Mouse (Mus musculus): ENCODE results near the gene Plekha5.

The Plekha5 gene

DNA sequence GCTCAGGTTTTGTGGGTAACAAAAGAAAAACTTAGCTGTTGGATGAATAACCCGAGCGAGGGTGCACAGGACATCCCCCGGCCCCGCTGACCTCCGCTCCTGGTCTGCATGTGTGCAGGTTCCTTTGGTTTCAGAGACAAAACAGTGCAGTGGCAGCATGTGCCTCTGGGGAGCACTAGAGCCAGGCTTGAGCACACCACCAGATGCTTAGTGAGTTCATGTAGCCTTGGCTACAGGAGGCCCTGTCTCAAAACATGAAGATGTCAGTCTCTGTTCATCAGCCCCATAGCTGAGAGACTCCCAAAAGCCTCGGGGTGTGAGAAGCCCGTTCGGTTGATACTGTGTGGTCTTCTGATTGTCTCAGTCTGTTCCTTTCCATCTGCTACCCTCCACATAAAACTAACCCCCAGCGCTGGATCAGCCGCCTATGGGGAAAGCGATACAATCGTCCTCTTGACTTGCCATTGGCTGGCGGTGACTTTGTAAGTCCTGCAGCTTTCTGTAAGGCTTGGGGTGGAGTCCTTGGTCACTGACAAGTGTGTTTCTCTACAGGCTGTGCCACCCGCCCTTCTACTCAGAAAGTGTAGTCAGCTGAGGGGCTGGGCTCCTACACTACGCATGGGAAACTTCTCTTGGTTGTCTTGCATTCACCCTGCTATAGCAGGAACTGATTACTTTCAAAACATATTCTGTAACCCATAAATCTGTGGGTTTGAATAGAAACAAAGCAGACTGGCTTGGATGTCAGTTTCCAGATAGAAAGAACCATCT is 32.7 kb downstream of the Plekha5 start:
- no peak for DNase-seq

DNA sequence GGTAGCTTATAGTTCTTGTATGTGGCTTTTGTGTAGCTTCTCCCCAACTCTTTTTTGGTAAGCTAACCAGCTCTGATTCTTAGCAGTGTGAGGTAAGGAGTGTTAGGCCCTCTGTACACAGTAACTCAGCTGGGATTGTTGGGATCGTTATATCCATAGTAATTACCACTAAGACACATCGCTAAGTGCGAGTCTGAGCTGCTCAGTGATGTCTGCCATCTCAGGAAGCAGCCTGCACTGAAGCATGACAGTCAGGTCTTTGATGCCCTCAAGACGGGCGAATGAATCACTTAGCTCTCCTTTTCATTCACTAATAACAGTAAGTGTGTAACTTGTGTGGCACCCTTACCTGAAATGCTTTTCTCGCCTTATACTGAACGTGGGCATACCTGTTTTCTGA is 36.5 kb downstream of the Plekha5 start:
- no peak for DNase-seq

DNA sequence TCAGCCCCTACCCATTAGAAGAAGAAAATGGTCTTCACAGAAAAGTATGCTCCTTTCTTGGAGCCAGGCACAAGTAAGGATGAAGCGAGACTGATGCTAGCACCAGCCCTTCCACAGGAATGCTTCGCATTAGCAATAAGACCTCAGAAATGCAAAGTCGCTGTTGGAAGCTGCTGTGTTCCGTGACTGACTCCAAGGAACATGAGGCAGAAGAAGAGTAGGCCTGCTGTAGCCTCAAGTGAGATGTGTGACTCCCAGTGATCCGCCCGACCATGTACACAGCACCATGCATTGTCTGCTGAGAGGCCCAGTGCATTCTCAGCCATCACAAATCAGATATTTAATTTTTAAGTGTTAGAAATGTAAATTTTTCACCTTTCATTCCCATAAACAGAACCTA is 41.0 kb downstream of the Plekha5 start:
- DNase-seq, result no peak

DNA sequence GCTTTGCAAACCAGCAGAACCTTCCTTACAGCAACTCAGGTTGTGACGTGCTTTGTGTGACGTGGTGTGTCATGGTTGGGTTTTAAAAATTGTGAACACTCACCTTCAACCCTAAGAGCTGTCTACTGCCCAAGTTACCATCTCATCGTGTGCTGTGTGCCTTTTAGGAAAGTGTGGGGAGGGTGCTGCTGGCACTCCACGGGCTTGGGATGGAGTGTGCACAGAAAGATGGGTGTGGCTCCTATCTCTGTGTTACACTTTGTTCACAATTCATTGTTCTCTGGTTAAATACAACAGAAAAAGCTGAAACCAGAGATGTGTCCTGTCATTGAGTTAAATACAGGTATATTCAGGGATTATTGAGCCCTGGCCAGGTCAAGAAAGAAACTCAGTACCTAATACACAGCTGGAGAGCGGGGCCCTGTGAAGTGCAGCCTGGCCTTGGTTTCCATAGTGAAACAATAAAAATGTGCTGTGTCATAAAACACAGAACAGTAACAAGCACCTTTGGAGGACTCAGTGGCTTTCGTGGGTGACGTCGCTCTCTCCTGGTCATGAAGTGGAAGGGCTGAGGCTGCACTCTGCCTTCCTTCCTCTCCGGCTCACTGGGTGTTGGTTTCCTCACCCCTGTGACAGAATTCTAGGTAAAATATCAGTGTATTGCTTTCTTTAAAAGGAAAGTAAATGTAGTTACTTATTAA is 42.2 kb downstream of the Plekha5 start:
- DNase-seq, result no peak

DNA sequence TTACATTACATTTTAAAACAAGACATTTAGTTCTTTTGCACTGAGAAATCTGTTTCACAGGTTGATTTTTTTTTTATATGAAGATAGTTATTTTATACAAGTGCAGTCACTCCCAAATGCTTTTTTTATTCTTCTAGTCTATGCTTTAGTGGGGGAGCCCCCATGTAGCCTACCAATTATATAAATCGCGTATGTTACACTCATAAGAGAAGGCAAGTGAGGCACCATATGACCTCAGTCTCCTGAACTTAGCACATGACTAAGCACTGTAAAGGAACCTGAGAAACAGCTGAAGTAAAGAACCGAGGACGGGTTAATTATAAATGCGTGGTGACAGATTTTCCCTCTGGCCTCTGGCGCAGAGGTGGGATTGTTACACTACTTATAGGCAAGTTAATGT is 43.0 kb downstream of the Plekha5 start:
- DNase-seq, result no peak

DNA sequence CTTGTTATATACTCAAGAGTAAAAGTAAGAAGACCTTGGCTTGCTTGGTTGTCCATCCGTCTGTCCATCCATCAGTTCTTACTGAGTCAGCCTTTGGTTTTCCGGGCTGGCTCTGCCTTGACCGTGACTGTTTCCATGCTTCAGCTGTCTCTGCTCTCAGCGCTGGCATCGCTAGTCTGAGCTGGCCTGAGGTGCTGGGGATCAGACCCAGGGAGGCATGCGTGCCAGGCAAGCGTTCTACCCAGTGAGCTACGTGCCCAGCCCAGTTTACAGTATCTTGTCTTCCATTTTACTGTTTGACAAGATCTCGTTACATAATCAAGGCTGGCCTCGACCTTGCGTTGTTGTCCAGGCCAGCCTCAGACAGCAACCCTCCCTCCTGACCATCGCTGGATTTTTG is 44.0 kb downstream of the Plekha5 start:
- DNase-seq, result no peak

DNA sequence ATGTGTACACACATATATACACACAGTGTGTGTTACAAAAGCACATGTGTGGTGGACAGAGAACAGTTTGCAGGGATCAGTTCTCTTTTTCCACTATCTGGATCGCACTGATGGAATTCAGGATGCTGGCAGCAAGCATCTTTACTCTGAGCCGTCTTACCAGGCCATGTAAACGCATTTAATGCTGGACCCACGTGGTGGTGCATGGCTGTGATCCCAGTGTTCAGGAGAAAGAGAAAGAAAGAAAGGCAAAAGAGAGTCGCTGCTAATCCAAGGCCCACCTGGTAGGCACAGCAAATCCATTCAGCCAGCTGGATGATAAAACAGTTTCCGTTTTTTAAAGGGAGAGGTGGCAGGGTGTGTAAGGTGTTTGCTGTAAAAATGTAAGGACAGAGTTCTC is 45.9 kb downstream of the Plekha5 start:
- no peak for DNase-seq

DNA sequence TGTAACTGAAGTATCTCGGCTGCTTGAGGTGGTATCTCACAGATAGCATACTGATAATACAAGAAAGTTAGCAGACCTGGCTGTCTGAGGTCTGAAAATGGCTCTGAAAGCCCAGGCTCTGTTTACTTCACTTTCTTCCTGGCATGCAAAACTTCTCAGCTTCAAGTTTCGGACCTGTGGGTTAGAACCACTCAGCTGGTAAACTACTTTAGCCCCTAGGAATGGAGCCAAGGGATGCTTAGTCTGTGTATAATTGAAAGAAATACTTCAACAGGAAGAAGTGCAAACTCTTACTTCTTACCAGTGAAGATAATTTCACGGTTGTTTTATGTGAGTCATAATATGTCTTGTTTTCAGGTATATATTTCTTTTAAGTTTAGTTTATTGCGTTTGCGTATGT is 47.9 kb downstream of the Plekha5 start:
- DNase-seq, result no peak

DNA sequence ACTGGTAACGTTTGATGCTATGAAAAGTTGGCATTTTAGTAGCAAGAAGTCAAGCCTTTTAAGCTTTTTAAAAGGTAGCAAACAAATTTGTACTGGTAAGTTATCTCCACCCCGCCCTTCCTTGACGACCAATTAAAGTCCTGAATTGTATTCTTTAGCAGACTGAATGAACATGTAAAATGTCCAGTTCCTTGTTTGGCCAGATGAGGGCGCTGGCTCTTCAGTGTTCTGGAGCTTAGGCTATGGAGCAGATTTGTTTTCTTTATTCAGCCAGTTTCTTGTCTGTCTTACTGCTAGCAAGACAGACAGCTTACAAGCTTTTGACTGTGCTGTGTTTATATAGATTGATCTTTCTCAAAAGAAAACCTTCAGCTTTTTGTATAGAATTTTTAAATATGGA is 48.5 kb downstream of the Plekha5 start:
- peak; percentile 68 for DNase-seq

DNA sequence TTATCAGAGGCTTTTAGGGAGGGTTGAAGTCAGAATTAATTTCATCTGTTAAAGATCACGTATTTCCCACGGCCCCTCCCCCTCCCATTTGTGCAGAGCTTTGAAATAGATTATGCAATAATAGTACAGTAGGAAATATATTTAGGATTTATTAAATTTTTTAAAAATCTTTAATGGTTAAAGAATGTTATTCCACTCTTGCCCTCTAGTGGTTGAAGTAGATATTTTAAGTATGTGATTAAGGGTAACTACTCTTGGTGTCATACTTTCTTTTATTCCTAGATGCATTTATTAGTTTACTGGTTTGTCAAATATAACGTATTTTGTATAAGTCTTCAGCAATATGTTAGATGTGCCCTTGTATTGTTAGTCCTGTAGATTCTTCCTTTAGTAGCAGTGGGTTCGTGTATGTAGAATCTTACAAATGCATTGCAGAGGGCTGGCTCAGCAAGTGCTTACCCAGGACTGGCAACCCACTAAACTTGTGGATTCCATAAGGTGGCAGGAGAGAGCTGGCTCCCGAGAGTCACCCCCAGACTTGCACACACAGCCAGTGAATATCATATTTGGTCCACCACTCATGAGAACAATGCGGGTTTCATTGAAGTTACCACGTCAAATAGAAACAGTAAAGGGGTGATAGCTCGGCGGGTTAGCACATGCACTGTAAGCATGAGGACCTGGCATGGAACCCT is 51.7 kb downstream of the Plekha5 start:
- DNase-seq, result no peak

DNA sequence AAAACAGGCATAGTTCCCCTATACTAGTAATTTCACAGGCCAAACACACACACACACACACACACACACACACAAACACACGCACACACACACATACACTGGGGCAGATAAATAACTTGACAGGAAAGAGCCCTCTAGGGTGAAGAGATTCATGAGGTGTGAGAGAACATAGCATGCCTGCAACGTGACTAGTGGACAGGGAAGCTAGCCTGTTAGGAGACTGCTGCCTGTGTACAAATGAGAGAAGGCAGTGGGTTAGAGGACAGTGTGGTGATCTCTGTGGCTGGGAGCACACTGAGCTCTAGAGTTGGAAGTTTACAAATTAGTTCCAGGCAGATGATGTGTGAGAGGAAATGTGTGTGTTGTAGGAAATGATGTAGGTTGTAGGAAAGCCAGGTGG is 53.1 kb downstream of the Plekha5 start:
- no peak for DNase-seq

DNA sequence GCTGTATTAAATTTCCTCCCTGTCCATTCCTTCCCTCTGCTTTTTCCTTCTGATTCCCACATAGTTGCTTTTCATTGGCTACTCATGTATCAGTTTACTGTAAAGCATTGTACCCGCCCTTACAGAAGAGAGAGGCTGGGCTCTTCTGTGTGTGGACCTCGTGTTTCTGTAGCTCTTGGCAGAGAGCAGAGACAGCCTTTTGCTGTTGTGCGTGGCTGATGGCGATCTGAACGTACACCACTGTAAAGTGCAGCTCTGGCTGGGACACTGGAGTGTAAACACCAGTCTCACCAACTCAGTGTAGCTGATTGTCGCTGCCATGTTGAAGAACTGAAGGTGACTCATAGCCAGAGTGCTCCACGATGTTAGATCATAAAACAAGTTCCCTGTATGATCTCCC is 54.2 kb downstream of the Plekha5 start:
- DNase-seq, result no peak

DNA sequence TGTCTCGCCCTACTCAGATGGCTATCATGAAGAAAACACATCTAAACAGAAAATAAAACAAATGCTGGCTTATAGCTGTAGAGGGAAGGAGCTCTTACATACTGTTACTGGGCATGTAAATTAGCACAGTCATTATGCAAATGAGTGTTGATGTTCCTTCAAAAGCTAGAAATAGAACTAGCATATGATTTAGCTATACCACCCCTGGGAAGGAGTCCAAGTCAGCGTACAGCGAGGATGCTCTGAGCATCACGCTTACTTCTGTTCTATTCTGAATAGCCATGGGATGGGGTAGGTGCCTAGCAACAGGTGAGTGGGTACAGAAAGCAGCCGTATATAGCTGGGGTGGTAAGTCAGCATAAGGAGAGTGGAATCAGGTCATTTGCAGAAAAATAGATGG is 55.1 kb downstream of the Plekha5 start:
- DNase-seq, result no peak

DNA sequence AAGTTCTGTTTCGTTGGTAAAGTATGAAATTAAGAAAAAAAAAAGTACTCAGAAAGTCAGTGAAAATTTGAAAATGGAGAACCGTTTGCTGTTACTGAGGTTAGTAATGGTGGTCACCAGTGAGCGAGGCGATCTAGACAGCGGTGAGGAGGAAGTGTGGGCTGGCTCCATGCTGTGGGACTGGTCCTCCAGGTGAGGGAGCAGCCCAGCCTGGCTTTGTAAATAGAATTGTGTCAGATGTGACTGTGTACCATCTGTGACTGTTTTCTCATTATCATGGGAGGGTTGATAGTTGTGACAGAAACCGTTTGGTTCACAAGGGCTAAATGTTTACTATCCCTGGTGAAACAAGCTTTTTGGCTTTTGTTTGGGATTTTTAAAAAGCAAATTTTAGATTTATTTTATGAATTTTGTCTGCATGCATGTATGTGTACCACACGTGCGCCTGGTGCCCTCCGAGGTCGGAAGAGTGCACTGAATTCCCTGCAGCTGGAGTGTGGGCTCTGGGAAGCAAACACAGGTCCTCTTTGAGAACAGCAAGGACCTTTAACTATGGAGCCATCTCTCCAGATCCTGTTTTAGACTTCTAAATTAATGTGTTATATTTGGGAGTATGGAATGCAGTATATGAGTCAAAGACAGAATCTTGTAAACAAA is 56.7 kb downstream of the Plekha5 start:
- DNase-seq, result no peak

DNA sequence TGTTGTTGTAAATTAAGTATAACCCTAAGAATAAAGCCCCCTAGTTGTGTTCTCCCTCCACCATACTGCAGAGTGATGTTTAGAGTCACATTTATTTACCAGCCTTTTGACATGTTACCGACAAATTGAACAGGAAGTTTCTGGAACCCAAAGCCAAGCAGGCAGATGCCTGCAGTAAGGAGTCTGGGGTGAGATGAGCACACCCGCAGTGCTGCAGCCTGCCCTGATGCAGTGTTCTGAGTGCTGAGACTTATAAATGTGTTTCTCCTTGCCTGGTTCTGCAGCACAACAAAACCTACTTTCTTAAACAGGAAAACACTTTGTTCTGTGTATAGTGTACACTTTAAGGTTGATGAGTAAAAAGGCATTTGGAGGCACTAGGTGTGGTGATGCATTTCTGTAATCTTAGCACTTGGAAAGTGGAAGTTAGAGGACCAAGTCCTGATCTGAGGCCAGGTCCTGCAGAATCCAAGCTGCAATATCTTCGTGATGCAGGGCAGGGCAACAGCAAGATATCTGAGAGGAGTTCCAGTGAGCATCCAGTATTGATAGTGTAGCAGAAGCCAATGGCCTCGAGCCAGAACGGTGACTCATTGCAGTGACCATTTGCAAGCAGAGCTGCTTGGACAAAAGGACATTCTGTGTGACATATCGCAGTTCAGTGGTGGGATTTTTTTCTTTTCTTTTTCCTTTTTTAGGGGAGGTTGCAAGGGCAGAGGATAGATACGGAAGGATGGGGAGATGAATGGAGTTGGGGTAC is 58.0 kb downstream of the Plekha5 start:
- DNase-seq, result peak; percentile 44

DNA sequence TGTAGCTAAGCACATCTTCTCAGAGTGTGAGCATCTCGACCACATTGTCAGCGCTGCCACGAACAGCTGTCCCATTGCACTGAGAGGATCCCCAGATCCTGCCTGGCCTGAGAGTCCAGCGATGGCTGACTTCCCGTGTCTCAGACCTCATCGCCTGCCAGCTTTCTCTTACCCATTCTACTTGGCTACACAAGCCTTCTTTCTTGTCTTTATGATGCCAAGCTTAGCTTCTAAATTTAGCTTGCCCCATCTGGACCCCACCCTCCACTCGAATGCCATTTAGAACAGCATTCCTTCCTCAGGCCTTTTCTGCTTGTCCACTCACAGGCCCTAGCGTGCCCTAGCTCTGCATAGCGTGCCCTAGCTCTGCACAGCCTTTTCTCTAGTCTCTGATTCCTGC is 60.3 kb downstream of the Plekha5 start:
- DNase-seq, result no peak

DNA sequence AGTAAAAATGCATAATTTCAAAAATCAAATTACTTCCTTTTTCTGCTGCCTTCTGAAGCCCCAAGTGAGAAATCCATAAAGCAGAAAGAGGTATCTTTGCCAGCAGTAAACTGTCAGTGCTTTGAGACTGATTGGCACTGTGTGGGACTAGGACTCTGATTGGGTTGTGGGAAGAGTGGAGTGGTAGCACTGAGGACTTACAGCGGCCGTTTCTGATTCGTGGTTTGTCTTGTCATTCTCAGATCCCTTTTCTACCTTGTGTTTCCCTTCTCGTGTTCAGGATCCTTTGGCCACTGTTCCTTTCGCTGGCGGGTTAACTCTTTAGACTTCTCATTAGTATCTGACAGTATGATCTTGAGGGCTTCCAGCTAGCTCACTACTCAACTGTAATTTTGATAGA is 61.8 kb downstream of the Plekha5 start:
- no peak for DNase-seq

DNA sequence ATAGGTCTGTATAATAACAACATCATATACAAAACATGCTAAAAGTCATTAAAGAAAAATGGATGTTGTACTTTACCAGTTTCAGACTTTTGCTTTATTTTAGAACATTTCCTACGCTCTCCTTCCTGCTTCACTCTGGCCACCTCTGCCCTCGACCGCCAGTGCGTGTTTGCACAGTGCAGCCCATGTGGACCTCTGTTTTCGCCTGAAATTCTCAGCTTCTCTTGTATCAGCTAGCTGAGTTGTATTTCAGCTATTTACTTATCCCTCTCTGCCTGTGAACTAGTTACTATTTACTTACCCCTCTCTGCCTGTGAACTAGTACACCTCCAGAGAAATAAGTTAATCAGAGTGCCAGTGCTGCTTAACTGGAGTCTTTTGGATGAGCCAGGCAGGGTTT is 62.8 kb downstream of the Plekha5 start:
- DNase-seq, result no peak

DNA sequence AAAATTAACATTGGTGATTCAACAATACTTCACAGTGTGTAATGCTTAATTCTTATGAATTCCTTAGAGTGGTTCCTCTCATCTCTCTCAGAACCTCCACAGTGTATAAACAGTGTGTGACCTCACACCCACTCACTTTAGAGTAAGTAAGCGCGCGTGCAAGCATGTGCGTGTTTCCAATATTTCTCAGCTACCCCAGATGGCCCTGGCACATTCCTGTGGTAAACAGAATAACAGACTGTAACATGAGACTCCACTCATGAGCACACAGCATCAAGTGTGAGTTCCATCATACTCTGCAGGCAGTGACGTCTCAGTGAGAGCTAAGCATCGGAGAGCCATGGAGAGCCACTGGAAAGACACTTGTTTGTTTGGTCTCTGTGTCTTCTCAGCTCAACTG is 63.6 kb downstream of the Plekha5 start:
- no peak for DNase-seq

DNA sequence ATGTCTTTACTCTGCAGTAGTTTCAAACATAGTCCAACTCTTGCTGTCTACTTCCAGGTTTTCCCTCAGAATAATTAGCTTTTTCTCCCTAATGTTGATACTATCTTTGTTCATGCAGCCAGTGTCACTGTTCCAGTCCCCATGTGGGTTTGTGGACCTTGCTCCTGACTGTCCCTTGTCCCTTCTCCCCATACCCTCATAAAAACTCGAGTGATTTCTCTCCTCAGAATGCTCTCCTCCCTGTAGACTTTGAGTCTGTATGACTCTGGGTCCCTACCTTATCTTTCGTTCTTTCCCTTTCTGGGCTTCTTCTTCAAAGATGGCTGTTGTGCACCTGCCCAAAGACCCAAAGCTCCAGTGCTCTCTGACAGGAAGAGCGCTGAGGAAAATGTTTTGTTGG is 64.8 kb downstream of the Plekha5 start:
- no peak for DNase-seq

DNA sequence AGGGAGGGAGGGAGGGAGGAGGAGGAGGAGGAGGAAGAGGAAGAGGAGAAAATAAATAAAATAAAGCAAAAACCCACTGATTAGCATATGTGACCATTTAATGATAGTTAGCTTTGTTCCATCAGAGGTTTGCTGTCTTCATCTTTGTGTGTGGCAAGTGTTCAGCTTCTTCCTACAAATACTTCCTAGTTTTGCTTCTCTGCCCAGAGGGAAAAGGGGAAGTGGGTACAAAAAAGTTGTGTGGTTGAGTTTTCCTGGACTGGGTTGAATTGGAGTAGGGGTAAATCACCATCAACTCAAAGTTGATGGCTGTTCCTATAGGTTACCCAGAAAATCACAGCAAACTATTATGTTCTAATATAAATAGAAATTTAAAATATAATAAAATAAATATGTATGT is 65.7 kb downstream of the Plekha5 start:
- DNase-seq, result no peak

DNA sequence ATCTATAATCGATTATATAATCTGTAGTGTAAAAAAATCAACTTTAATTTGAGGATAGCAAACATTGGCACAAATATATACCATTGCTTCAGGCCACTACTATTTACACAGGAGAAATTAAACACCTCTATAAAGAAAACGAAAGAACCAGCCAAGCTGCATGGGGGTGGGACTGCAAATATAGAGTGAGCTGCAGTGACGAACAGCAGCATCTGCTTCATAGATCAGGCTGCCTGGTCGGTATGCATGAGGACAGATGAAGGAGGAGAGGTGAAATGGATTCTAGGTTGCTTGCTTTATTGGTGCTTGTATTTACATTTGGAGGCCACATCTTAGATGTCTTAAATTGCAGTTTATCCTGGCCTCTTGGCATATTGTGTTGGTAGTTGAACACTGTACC is 66.4 kb downstream of the Plekha5 start:
- DNase-seq, result no peak

Measured in kidney, adult 18-20 months (tissue).